Mouse (Mus musculus): ENCODE results near the gene Hist1h2be.
A peak's percentile ranks its signal among the peaks of the same experiment; 100 is the strongest.
"Not testable (repeated sequence)": the region's sequence is repeated elsewhere in the genome, so short reads cannot be mapped to it uniquely, and the experiment has no call there.

Hist1h2be gene

GRCm38 (mm10) chr13:23573034-23573897 lies 47.7 kb downstream of the Hist1h2be start:
- DNase-seq (ENCODE audit: low spot score in 2 of 2), result peak; percentile 61 to 65

- DNase-seq (ENCODE audit: low spot score in 2 of 2), result no peak
Measured at GRCm38 (mm10) chr13:23572218-23573033, 48.5 kb downstream of the Hist1h2be start.

GRCm38 (mm10) chr13:23571504-23572217 lies 49.3 kb downstream of the Hist1h2be start:
- peak in 1 of 2 experiments; percentile 60 for DNase-seq (ENCODE audit: low spot score in 2 of 2)

- peak; percentile 79 to 91 for DNase-seq (ENCODE audit: low spot score in 2 of 2)
Measured at GRCm38 (mm10) chr13:23571022-23571503, 49.9 kb downstream of the Hist1h2be start, which contains the start of the genes Hist1h2ae and Hist1h2bg. Gene Hist1h2ae, minus strand, starts transcription at chr13:23571220. Gene Hist1h2bg, plus strand, starts transcription at chr13:23571396.

GRCm38 (mm10) chr13:23570261-23571021 lies 50.5 kb downstream of the Hist1h2be start:
- DNase-seq (ENCODE audit: low spot score in 2 of 2), result not testable (repeated sequence)

- DNase-seq (ENCODE audit: low spot score in 2 of 2), result no peak
Measured at GRCm38 (mm10) chr13:23564482-23564881, 56.4 kb downstream of the Hist1h2be start.

- peak; percentile 37 to 57 for DNase-seq (ENCODE audit: low spot score in 2 of 2)
Measured at GRCm38 (mm10) chr13:23562699-23563462, 58.0 kb downstream of the Hist1h2be start.

- DNase-seq (ENCODE audit: low spot score in 2 of 2), result peak; percentile 95 to 98
Measured at GRCm38 (mm10) chr13:23561883-23562659, 58.9 kb downstream of the Hist1h2be start, which contains the start of gene Hist1h3e. Gene Hist1h3e, minus strand, starts transcription at chr13:23562369.

GRCm38 (mm10) chr13:23561531-23561882 lies 59.4 kb downstream of the Hist1h2be start:
- DNase-seq (ENCODE audit: low spot score in 2 of 2), result not testable (repeated sequence)

GRCm38 (mm10) chr13:23560699-23561098 lies 60.2 kb downstream of the Hist1h2be start:
- DNase-seq (ENCODE audit: low spot score in 2 of 2), result not testable (repeated sequence)

- no peak for DNase-seq (ENCODE audit: low spot score in 2 of 2)
Measured at GRCm38 (mm10) chr13:23556906-23557305, 64.0 kb downstream of the Hist1h2be start.

GRCm38 (mm10) chr13:23555839-23556416 lies 65.0 kb downstream of the Hist1h2be start:
- DNase-seq (ENCODE audit: low spot score in 2 of 2), result peak; percentile 77 to 78

GRCm38 (mm10) chr13:23554925-23555838 lies 65.7 kb downstream of the Hist1h2be start:
- DNase-seq (ENCODE audit: low spot score in 2 of 2), result peak; percentile 93 to 96

- no peak for DNase-seq (ENCODE audit: low spot score in 2 of 2)
Measured at GRCm38 (mm10) chr13:23554393-23554792, 66.5 kb downstream of the Hist1h2be start.

GRCm38 (mm10) chr13:23552962-23553361 lies 68.0 kb downstream of the Hist1h2be start, which contains the start of gene Hist1h1d:
Gene Hist1h1d, plus strand, starts transcription at chr13:23553262.
- DNase-seq (ENCODE audit: low spot score in 2 of 2), result no peak

GRCm38 (mm10) chr13:23551931-23552914 lies 68.7 kb downstream of the Hist1h2be start:
- peak; percentile 36 to 53 for DNase-seq (ENCODE audit: low spot score in 2 of 2)
